Mouse (Mus musculus): ENCODE data around the gene Psmb9.

DNA sequence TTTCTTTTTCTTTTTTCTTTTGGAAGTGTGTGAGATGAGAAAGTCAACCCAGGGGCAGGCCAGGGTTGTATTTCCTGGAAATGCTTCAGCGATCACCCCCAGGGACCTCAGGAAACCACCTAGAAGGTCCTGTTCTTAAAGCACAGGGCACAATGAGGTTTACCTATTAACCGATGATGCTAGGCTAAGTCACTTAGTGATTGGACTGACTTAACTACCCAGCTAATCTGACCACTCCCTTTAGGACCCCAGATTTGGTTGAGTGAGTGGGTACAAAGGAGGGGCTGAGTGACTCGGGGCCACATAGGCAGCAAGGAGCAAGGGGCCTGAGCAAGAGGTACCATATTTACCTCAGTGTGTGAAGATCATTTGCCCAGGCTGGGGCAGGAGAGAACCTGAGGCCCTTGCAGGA is 42.6 kb downstream of the Psmb9 start:
- TF ChIP-seq EP300 (IDR thresholded peaks at IDR 0.05; ENCODE audit: low read depth) (no peak), CTCF (IDR thresholded peaks at IDR 0.05; ENCODE audit: low read depth) (no peak)
